Mouse (Mus musculus) thymus, adult 2 months (tissue): ENCODE results near the gene Ctsa.

ENCODE experiments used
- CTCF ChIP-seq: fragments of 200-500 bp; IDR thresholded peaks from 2 replicates; pipeline ENCODE4 v1.5.1; 2012; ENCODE audit warnings: mild to moderate bottlenecking, control low read depth, low read length, moderate library complexity, borderline replicate concordance; ENCODE audit not compliant: control insufficient read depth, poor library complexity, insufficient read depth; ENCODE audit errors: extremely low read depth
- POLR2A ChIP-seq: fragments of 200-500 bp; IDR thresholded peaks from 2 replicates; pipeline ENCODE4 v1.6.1; 2012; ENCODE audit warnings: mild to moderate bottlenecking, low read length, control low read depth, moderate library complexity; ENCODE audit not compliant: control insufficient read depth, poor library complexity, insufficient read depth; ENCODE audit errors: extremely low read depth

DNA sequence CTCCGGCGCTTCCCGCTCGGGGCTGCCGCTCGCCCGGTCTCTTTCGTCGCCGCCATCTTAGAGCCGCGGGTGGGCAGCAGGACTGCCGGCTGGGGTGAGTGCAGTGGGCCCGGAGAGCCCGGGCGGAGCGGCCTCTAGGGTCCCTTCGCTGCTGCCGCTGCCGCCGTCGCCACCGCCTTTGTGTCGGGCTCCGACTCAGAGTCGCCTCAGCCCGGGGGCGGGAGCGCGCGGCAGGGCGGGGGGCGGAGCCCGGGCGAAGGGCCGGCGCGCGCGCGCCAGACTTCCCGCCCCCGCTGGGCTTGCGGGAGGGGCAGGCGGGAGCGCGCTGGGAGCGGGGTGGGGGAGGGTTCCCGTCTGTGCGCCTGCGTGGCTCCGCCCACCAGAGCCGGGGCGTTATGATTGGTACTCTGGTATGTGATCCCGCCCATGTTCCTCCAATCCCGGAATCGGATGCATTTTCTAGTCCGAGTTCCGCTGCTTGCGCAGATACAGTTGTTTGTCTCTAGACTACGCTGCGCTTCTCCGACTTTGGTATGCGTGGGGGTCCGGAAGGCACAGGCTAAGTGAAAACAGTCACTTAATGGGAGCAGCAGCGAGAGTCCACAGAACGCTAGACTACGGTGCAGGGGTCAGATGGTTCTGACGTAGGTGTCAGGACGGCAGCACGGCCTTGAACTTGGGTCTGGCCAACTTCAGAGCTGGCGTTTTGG, 47.0 kb downstream of the Ctsa start:
- TF ChIP-seq POLR2A: peak; percentile 94
- peak; percentile 42; the same call in 1 of the 2 replicates for TF ChIP-seq CTCF
